Mouse (Mus musculus) megakaryocyte progenitor cell, adult 5-6 weeks (primary cell): ENCODE measurements around the gene Glg1. TPM values are rescaled to one million over a fixed set of nuclear protein-coding genes. Genes with fewer than 3 reads are reported as not detected.

Experiments used
- ATAC-seq: replicated peaks from 2 replicates; pipeline ENCODE4 v1.8.0; 2016; ENCODE audit warnings: mild to moderate bottlenecking, moderate TSS enrichment, inconsistent platforms; ENCODE audit not compliant: poor library complexity
- total RNA-seq, 2 experiments: library from RNA; stranded (forward) in 1 of 2; stranded (reverse) in 1 of 2; fragments of 157-497, 149-512 nt in 1 of 2; fragments of 200-1000 nt in 1 of 2; gene quantifications; 2 replicates each; pipeline versions ENCODE4 v1.2.3 to v1.2.4; 2015 to 2017

Gene Glg1
- total RNA-seq, 2 experiments from 2014 or later, result 41.0 to 47.1 TPM

- ATAC-seq, result no peak
Observed at GRCm38 (mm10) chr8:111155721-111156436, 103.1 kb downstream of the Glg1 start.

GRCm38 (mm10) chr8:111145460-111146012 lies 113.5 kb downstream of the Glg1 start:
- ATAC-seq, result peak; percentile 95

GRCm38 (mm10) chr8:111144901-111145459 lies 114.0 kb downstream of the Glg1 start:
- ATAC-seq, result peak; percentile 35

- no peak for ATAC-seq
Observed at GRCm38 (mm10) chr8:111142521-111142920, 116.5 kb downstream of the Glg1 start.

GRCm38 (mm10) chr8:111130756-111131155 lies 128.3 kb downstream of the Glg1 start:
- ATAC-seq, result no peak

- ATAC-seq, result no peak
Observed at GRCm38 (mm10) chr8:111119481-111119880, 139.5 kb downstream of the Glg1 start.

- ATAC-seq, result no peak
Observed at GRCm38 (mm10) chr8:111114891-111115290, 144.1 kb downstream of the Glg1 start.

Other genes with a start within 250 kb of the Glg1 start
- gene Ddx19b, start 227.5 kb downstream of the Glg1 start, total RNA-seq (2015), result 5.8 and 7.0 TPM in 2 replicates
- gene Ddx19b, start 227.5 kb downstream of the Glg1 start, total RNA-seq (2017), result 14.0 and 14.9 TPM in 2 replicates
- 12.8 and 15.5 TPM in 2 replicates for gene Aars, start 226.1 kb downstream of the Glg1 start, total RNA-seq (2015)
- gene Aars, start 226.1 kb downstream of the Glg1 start, total RNA-seq (2017), result 38.3 and 47.6 TPM in 2 replicates
- gene Exosc6, start 202.9 kb downstream of the Glg1 start, total RNA-seq (2015), result 21.2 and 23.0 TPM in 2 replicates
- gene Exosc6, start 202.9 kb downstream of the Glg1 start, total RNA-seq (2017), result 33.2 and 37.7 TPM in 2 replicates
- gene Clec18a, start 166.8 kb downstream of the Glg1 start, total RNA-seq (2015), result not detected in 2 replicates
- not detected in 2 replicates for gene Clec18a, start 166.8 kb downstream of the Glg1 start, total RNA-seq (2017)
- 9.7 and 10.7 TPM in 2 replicates for gene Pdpr, start 164.6 kb downstream of the Glg1 start, total RNA-seq (2015)
- gene Pdpr, start 164.6 kb downstream of the Glg1 start, total RNA-seq (2017), result 15.0 and 22.2 TPM in 2 replicates
- gene Rfwd3, start 41.0 kb upstream of the Glg1 start, total RNA-seq (2015), result 59.5 and 62.3 TPM in 2 replicates
- 73.7 and 77.4 TPM in 2 replicates for gene Rfwd3, start 41.0 kb upstream of the Glg1 start, total RNA-seq (2017)
- gene Mlkl, start 79.0 kb upstream of the Glg1 start, total RNA-seq (2015), result 92.8 and 93.6 TPM in 2 replicates
- gene Mlkl, start 79.0 kb upstream of the Glg1 start, total RNA-seq (2017), result 78.9 and 88.4 TPM in 2 replicates
- gene Fa2h, start 134.6 kb upstream of the Glg1 start, total RNA-seq (2015), result not detected in 2 replicates
- not detected in 2 replicates for gene Fa2h, start 134.6 kb upstream of the Glg1 start, total RNA-seq (2017)